Mouse (Mus musculus) liver, embryonic 14.5 days (tissue): ENCODE measurements around the gene Slc46a2.

Source experiments
- CTCF ChIP-seq: IDR thresholded peaks from 2 replicates; pipeline ENCODE4 v1.5.1; 2016; ENCODE audit warnings: antibody characterized with exemption, low read depth, control low read depth
- EP300 ChIP-seq: IDR thresholded peaks from 2 replicates; pipeline ENCODE4 v1.6.1; 2016; ENCODE audit warnings: antibody characterized with exemption, low read depth

GRCm38 (mm10) chr4:59960610-59961009 is 45.8 kb upstream of the Slc46a2 start, which contains the start of gene Mup4:
- no peak for TF ChIP-seq CTCF
- TF ChIP-seq EP300: no peak
